In the genomic region with DNA sequence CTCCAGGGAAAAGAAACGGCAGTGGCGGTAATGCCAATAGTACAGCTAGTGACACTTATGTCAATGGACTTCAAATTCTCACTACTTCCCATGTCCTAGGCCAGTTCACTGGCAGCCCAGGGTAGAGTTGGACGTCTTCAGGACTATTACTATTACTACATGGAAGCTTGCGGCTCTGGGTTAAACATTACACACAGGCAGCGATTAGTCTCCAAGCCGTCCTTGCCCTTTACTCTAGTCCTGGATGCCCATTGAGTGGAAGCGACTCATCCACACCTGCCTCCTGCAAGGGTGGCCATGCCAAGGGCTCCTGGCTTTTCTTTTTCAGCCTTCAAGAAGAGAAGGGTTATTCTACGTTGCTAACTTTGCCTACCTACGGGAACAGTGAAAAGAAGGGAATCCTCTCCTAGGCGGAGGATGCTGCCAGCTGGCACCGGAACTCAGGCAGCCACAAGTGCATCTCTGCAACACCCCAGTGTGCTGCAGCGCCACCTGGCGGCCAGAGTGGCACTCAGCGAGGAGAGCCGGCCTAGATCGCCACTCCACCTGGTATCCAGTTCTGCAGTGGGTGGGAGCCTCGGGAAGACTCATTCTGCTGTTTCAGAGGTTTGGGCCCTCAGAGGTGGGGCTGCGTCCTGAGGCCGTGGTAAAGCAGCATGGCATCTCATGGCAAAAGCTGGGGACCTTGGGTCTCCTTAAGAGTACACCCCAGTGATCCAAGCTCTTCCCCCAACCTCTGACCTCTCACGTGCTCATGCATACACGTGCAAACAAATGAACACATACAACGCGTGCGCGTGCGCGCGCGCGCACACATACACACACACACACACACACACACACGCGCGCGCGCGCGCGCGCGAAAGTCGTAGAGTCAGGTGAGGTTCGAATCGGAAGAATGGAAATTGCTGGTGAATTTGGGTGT, we compare ENCODE assay signal across 9 mouse cellular contexts. TPM values are rescaled to one million over a fixed set of nuclear protein-coding genes. Genes with fewer than 3 reads are reported as not detected.
DNase-seq lines count a peak whose midpoint lies in the region; ATAC-seq and TF ChIP-seq lines count a peak whose summit lies in the region.
"Had no signal": no experiment of that assay in that cellular context is flagged by ENCODE, and none has a peak within 500 bp of the region (broad histone marks: within the 10 kb centered on the region; RNA-seq: fewer than 3 reads in every experiment).

No protein-coding gene starts in this region.

- in situ Hi-C loops in ES-E14 (cut with MboI; ENCODE audit: low sequenced_read_pairs in 2 of 2, unreplicated experiment in 2 of 2) = loop anchor here (5.0 to 25.0 kb wide), 3 partner anchors 160 to 385 kb away; a partner anchor contains a TSS

- no peak overlapping the region for H3K9ac ChIP-seq in ES-E14 (ENCODE audit: insufficient read depth, low read depth, low read length, poor library complexity, severe bottlenecking)
- H3K9ac ChIP-seq in forebrain, embryonic 16.5 days (replicated peaks; ENCODE audit: low read depth, low read length) = no peak overlapping the region
- H3K9ac ChIP-seq: hindbrain, embryonic 15.5 days had no signal

- peak; percentile 94 for TF ChIP-seq CTCF in layer of hippocampus, adult 2 months (conservative IDR thresholded peaks at IDR 0.05)

- no peak overlapping the region for H3K4me2 ChIP-seq in forebrain, embryonic 16.5 days (ENCODE audit: low read length)
- H3K4me2 ChIP-seq: hindbrain, embryonic 15.5 days had no signal

- peak; percentile 39 for ATAC-seq in forebrain, embryonic 16.5 days
- ATAC-seq in neutrophil, adult 5-6 weeks (ENCODE audit: extremely low read depth, insufficient number of reproducible peaks, low FRiP score, poor library complexity, severe bottlenecking) = peak; percentile 58

- no peak overlapping the region for H3K27ac ChIP-seq in ES-E14 (ENCODE audit: insufficient read depth, low read depth, low read length, poor library complexity, severe bottlenecking)
- no peak overlapping the region for H3K27ac ChIP-seq in forebrain, embryonic 16.5 days (ENCODE audit: low read length)
- no peak overlapping the region for H3K27ac ChIP-seq in layer of hippocampus, adult 2 months
- H3K27ac ChIP-seq: hindbrain, embryonic 15.5 days had no signal

- H3K36me3 ChIP-seq in ES-E14 (ENCODE audit: control insufficient read depth, insufficient read depth, low read length, poor library complexity, severe bottlenecking) = no peaks in the 10 kb centered on the region
- H3K36me3 ChIP-seq in forebrain, embryonic 16.5 days (ENCODE audit: control insufficient read depth, insufficient read depth) = no peaks in the 10 kb centered on the region
- H3K36me3 ChIP-seq: hindbrain, embryonic 15.5 days had no signal

- no peaks in the 10 kb centered on the region for H3K9me3 ChIP-seq in ES-E14 (ENCODE audit: control insufficient read depth, insufficient read depth, low read depth, low read length)
- no peaks in the 10 kb centered on the region for H3K9me3 ChIP-seq in forebrain, embryonic 16.5 days (ENCODE audit: control insufficient read depth, low read length)
- H3K9me3 ChIP-seq: hindbrain, embryonic 15.5 days had no signal

- H3K4me1 ChIP-seq in ES-E14 (ENCODE audit: control insufficient read depth in 2 of 2, insufficient read depth in 2 of 2, low read length in 2 of 2, poor library complexity in 1 of 2) = peaks cover 6 to 23% of the 10 kb centered on the region in 2 experiments
- H3K4me1 ChIP-seq in forebrain, embryonic 16.5 days (replicated peaks; ENCODE audit: control insufficient read depth, insufficient read depth, low read length) = no peaks in the 10 kb centered on the region; the same call in none of the 2 replicates

- DNase-seq in ES-E14 (ENCODE audit: low read depth, low spot score) = peak; percentile 86
- DNase-seq in cerebellum, adult 11 months = peak; percentile 76
- DNase-seq in heart, postnatal 14 days = peak; percentile 92 to 97
- peak; percentile 88 to 95 for DNase-seq in layer of hippocampus, adult 2 months (ENCODE audit: low spot score in 2 of 2)
- peak; percentile 75 to 83 for DNase-seq in lung, adult 18-20 months
- peak; percentile 88 for DNase-seq in testis, postnatal 14 days (ENCODE audit: low spot score)

- H3K4me3 ChIP-seq in ES-E14 (ENCODE audit: insufficient read depth in 1 of 2, low read depth in 1 of 2, low read length in 2 of 2, poor library complexity in 1 of 2, severe bottlenecking in 1 of 2) = peak overlapping the region in 1 of 2 experiments; percentile 46; a peak in 2 of 4 replicates
- H3K4me3 ChIP-seq in forebrain, embryonic 16.5 days (replicated peaks; ENCODE audit: low read length) = no peak overlapping the region
- H3K4me3 ChIP-seq in layer of hippocampus, adult 2 months = peak overlapping the region; percentile 39
- H3K4me3 ChIP-seq: hindbrain, embryonic 15.5 days had no signal

- H3K27me3 ChIP-seq in forebrain, embryonic 16.5 days (replicated peaks; ENCODE audit: control insufficient read depth, insufficient read depth, low read length) = no peaks in the 10 kb centered on the region
- H3K27me3 ChIP-seq: hindbrain, embryonic 15.5 days had no signal

- 61% methylated on average over 43 of the region's 43 CpGs for WGBS in forebrain, embryonic 16.5 days

- intact Hi-C loops in heart, postnatal 14 days (cut with DNase I) = loop anchor here (1.0 kb wide), 1 partner anchor 160 kb away; no protein-coding TSS in a partner anchor

TF ChIP-seq in ES-E14, 5 proteins besides CTCF, POLR2A, EP300 and RAD21:
- no peak for TF ChIP-seq MAFK (IDR thresholded peaks at IDR 0.05; ENCODE audit: insufficient read depth, low read depth, low read length)
- peak; percentile 73; the same call in 1 of the 2 replicates for TF ChIP-seq ZC3H11A (IDR thresholded peaks at IDR 0.05; ENCODE audit: borderline replicate concordance, low read depth, low read length)
- no peak for TF ChIP-seq ZNF384 (IDR thresholded peaks at IDR 0.05; ENCODE audit: low read depth, low read length)
- no peak for TF ChIP-seq HCFC1 (IDR thresholded peaks at IDR 0.05; ENCODE audit: borderline replicate concordance, insufficient read depth, low read length)
- TF ChIP-seq CHD2 (IDR thresholded peaks at IDR 0.05; ENCODE audit: low read depth, low read length) = no peak

RNA-seq across cellular contexts. Expression of a gene that starts 31.4 kb away (rescaled TPM):
- not detected in 2 replicates for total RNA-seq in ES-E14 (2012; rRNA removed)
- polyA plus RNA-seq in forebrain, embryonic 16.5 days (2015; fragmentation: Nextera tagmentation; extraction: Ambion mirVana) = not detected in 2 replicates
- not detected for total RNA-seq in heart, postnatal 14 days (2021)
- total RNA-seq in layer of hippocampus, adult 2 months (2021) = not detected
- not detected in 2 replicates for total RNA-seq in neutrophil, adult 5-6 weeks (2017)
- polyA plus RNA-seq: hindbrain, embryonic 15.5 days had no signal
